Mouse (Mus musculus): Measurements from ENCODE around the gene Nmbr.

- no peak for TF ChIP-seq EP300 (IDR thresholded peaks at IDR 0.05; ENCODE audit: low read length)
- TF ChIP-seq RCOR1 (conservative IDR thresholded peaks at IDR 0.05; ENCODE audit: low read depth, low read length): no peak
- no peak for TF ChIP-seq MAX (IDR thresholded peaks at IDR 0.05; ENCODE audit: low read length)
- TF ChIP-seq POLR2A (IDR thresholded peaks at IDR 0.05; ENCODE audit: low read depth, low read length): no peak
- TF ChIP-seq ZC3H11A (IDR thresholded peaks at IDR 0.05; ENCODE audit: low read depth, low read length): no peak
- TF ChIP-seq CHD2 (IDR thresholded peaks at IDR 0.05; ENCODE audit: low read length): no peak
- TF ChIP-seq CTCF (conservative IDR thresholded peaks at IDR 0.05 in 1 of 2, IDR thresholded peaks at IDR 0.05 in 1 of 2; ENCODE audit: low read depth in 2 of 2, low read length in 2 of 2): no peak
- TF ChIP-seq MXI1 (IDR thresholded peaks at IDR 0.05; ENCODE audit: low read depth, low read length): no peak
Observed at GRCm38 (mm10) chr10:14816970-14817369, 111.6 kb downstream of the Nmbr start.

Data from CH12.LX (cell line).